Mouse (Mus musculus) CD4-positive, CD25-positive, alpha-beta regulatory T cell, adult 4 months (primary cell): ENCODE results near the gene Sphk2. TPM values are rescaled to one million over a fixed set of nuclear protein-coding genes. Genes with fewer than 3 reads are reported as not detected.
A peak's percentile ranks its signal among the peaks of the same experiment; 100 is the strongest.

Source experiments
- ATAC-seq: one replicate; pipeline ENCODE4 v1.8.0; 2017
- polyA plus RNA-seq, 2 experiments: library from polyadenylated mRNA; unstranded; fragments of 100-300 nt; shearing (Covaris generic); gene quantifications; one replicate each; pipeline ENCODE4 v1.2.1; 2017

Sphk2 gene
- polyA plus RNA-seq, 2 experiments from 2014 or later = 15.2 to 21.1 TPM

DNA sequence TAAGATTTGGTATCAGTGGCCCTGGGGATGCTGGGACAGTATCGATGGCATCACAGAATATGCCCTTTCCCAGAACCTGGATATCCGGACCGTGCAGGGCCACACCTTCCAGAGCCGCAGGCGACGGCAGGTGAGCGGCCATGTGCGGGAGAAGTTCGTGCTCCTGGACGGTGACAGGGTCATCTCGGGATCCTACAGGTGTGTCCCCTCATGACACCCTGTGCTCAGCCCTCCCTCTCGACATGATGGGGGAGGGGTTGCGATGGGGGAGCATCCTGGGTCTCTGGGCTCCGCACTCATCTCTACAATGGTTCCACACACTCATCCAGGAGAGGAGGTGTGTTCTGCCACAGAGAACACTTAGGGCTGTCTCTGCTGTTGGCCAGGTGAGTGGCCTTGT lies 6.0 kb upstream of the Sphk2 start:
- ATAC-seq = no peak

DNA sequence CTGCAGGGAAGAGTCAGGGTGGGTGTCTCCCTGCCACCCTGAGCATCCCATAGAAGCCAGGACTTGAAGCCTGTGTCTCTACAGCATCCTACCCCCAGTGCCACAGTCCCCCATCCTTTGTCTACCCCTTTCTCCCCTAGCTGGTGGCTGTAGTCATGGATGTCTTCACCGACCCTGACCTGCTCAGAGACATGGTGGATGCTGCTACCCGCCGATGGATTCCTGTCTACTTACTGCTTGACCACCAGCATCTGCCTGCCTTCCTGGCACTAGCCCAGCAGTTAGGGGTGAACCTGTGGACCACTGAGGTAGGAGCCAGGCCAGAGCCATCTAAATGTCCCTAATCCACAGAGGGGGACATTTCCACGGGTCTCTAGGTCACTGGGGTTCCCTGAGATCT lies 5.5 kb upstream of the Sphk2 start:
- no peak for ATAC-seq

DNA sequence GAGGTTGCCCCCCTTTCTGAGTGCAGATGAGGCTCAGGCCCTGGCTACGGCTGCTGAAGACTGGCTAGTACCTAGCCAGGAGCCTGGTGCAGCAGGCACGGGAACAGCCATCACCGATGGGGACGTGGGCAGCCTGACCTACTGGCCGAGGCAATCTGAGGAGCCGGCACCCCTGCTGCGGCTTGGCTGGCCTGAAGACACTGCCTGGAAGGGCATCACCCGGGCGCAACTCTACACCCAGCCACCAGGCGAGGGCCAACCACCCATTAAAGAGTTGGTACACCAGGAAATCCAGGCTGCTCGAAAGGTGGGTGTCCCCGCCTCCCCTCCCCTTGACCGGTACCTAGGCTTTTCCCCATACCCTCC lies 4.5 kb upstream of the Sphk2 start:
- no peak for ATAC-seq

DNA sequence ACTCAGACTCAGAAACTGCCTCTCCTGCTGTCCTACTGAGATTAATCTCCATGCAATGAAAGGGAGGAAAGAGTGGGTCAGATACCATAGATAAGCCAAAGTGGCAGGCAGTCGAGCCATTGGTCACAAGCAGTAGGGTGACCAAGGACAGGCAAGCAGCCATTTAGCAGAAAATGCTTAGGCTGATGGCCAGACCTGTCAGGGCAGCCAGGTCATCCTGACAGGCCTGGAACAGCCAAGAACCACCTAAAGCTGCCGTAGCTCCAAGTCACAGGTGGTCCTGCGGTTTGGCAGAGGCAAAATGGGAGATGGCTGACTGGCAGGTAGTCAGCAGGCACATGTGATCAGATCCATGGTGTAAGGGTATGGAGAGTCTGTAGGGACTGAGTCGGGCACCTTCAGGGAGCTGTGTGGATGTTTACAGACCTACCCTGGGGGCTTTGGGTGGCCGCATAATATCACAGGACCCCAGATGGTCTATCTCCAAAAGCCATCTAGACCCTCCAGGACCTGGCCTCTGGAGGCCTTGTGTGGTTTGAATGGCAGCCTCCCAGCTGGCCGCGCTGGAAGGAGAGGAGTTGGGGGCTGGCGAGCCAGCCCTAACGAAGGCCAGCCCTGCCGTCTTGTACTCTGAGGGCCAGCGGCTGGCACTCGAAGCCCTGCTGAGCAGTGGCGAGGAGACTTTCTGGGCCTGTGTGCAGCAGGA lies 4.0 kb upstream of the Sphk2 start:
- no peak for ATAC-seq

DNA sequence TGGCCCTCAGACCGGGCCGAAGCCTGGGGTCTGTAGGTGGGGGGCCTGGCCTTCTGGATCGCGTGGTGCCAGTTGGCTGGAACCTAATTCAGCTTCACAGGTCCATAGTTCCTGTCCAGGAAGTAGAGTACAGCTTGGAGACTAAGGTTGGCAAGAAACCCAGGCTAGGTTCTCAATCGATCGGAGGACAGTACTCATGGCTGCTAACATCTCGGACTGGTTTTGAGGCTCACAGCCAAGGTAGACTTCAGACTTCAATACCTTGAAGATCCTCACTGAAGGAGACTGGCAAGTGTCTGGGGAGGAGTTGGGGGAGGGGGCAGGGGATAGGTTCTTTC lies 3.4 kb upstream of the Sphk2 start:
- ATAC-seq = no peak

DNA sequence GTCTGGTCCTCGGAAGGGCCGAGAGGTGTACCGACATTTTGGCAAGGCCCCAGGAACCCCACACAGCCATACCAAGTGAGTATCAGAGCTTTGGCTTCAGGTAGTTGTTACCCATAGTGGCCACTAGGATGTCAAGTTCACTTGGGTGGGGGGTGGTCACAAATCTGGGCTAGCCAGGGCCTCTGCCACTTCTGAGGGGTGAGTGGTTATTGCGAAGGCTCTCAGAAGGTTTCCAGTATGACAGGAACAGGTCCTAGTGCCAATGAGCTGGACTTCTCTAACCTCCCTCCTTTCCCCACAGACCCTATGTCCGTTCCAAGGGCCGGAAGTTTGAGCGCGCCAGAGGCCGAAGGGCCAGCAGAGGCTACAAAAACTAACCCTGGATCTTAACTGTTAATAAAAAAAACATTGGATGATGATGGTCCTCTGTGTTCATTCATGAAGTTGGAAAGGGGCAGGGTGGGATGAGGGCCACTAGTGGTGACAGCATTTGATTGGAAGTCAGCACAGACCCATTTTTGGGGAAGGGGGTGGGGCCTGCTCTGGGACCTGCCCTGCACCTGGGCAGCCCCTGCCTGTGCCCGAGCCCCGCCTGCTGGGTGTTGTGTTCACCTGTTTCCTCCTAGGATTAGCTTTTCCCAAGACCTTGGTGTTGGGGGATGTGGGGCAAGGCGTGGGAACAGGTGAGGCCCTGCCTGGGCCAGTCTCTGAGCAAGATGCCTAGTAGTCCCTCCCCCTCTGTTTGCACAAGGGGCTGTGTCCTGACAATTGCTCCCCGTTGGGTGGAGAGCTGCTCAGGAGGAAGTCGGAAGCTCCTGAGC lies 2.8 kb upstream of the Sphk2 start, which contains the start of gene Fam83e:
Gene Fam83e (plus strand): TSS at position 800 of the 821 bp plus-strand sequence.
- no peak for ATAC-seq

DNA sequence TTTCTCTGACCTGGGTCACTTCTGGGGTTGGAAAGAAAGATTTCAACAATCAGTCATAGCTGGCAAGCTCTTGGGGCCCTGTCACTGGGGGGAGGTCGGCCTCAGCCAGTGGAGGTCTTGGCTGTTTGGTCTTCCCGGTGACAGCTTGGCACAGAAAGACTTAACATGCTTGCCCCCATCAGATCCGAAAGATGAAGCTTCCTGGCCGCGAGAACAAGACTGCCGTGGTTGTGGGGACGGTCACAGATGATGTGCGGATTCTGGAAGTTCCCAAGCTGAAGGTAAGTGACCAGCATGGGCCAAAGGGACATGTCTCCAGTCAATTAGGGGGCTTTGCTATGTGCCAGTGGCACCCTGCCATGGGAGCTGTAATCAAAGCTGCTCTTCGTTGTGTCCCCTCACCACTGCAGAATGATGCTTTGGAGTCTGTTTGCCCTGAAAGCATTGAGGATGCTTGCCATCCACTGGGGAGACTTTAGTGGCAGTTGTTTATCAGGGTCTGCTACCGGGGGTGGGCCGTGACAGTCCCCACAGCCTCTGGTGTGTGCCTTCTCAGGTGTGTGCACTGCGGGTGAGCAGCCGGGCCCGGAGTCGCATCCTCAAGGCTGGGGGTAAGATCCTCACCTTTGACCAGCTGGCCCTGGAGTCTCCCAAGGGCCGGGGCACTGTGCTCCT lies 2.1 kb upstream of the Sphk2 start:
- ATAC-seq = no peak

DNA sequence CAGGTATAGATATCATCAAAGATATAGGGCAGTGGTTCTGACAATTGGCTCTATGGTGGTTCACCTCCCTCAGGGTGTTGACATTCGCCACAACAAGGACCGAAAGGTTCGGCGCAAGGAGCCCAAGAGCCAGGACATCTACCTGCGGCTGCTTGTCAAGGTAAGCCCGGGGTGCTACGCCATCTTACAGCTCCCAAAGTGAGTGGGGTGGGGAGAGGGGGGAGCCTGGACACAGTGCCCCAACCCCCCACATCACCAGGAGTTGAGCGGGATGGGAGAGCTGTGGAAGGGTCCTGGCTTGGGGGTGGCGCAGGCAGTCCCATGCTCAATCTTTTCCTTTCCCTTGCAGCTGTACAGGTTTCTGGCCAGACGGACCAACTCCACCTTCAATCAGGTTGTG lies 1.4 kb upstream of the Sphk2 start:
- ATAC-seq = no peak

DNA sequence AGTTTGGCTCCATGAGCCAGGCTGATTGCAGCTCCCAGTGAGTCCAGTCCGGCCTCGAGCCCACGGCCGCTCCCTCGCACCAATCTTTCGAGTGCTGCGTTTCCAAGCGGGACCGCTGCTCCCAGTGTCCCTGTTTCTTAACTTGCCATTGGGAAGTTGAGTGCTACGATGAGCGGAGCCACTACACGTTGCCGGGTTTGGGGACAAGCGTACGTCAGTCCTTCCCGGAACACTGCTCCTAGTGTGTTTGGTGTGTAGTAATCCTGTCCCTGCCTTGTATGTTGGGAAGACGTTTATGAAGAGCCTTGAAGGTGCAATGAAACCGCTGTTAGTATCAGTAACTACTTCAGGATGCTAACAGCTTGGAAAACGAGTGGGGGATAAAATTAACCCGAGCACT lies 529 bp upstream of the Sphk2 start:
- ATAC-seq = no peak

DNA sequence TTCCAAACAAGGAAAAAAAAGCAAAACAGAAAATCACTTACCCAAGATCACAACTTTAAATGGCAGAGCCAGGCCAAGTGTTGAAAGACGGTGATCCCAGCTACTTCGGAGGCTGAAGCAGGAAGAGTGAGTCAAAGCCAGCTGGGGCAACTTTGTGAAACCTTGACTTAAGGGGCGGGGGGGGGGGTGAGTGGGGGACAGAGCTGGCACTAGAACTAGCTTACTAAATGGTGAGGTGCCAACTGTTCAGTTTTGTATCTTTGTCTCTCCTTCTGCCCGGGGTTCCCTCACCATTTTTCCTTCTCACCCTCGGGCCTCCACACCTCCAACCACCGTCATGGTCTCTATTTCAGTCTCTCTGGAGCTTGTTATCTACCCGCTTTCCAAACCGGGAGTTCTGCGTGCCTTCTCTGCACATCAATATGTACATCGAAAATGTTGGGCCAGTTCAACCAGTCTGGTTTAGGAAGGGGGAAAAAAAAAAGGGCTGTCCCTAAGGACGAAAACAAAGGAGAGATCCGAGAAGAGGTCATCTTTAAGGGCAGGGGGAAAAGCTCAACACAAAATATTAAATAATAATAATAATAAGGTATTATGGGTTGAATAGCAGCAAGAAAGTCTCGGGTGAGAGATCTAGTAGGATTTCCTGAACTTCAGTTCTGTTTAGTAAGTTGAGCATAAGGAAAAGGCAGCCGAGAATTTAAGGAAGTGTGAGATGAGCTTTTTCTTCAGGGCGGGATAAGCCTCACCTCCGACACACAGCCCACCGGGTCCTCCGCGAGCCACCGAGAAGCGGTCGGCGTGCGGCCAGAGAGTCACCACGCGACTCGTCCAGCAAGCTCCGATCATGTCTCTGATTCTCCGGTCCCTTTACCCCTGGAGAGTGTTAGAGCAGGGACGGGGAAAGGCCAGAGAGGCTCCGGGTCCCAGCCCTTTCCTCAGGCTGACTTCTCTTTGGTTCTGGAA lies 567 bp downstream of the Sphk2 start:
- ATAC-seq = no peak

DNA sequence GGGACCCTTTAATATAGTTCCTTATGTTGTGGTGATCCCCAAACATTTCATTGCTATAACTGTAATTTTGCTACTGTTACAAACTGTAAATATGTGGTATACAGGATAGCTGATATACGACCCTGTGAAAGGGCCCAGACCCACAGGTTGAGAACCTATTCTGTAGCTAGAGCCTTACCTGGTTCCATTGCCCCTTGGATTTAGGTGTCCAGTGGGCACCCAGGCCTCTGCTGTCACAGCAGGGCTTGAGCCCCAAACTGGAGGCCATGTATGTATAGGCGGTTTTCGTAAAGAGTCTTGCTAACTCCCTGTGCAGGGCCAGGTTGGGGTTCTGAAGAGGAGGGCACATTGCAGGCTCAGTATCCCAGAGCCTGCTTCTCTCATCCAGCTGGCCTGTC lies 1.3 kb downstream of the Sphk2 start:
- ATAC-seq = no peak

DNA sequence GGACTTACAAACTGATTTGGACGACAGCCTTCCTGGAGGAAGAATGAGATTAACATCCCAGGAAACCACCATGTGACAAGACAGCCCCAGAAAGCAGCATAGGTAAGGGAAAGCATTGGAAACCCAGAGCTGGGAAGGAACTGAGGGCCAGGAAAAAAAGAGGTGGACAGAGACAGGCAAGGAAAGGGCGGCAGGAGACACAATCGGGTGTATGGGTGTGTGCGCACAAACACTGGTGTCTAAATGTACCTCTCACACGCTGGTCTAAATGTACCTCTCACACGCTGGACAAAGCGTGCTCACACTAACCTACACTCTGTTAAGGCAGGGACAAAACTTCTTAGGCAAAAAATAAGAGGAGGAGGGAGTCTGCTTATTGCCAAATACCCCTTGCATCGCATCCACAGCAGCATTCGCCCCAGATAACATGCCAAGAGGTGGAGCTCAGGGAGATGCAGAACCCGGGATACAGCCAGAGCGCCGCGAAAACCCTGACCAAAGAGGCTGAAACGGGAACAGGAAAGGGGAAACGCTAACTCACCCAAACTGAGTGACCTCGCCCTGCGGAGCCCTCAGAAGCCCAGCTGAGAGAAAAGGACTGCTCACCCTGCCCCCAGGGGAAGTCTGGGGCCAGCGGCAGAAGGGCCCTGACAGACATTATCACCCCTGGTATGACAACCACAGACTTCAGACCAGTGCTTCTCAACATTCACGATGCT lies 1.9 kb downstream of the Sphk2 start:
- ATAC-seq = no peak

DNA sequence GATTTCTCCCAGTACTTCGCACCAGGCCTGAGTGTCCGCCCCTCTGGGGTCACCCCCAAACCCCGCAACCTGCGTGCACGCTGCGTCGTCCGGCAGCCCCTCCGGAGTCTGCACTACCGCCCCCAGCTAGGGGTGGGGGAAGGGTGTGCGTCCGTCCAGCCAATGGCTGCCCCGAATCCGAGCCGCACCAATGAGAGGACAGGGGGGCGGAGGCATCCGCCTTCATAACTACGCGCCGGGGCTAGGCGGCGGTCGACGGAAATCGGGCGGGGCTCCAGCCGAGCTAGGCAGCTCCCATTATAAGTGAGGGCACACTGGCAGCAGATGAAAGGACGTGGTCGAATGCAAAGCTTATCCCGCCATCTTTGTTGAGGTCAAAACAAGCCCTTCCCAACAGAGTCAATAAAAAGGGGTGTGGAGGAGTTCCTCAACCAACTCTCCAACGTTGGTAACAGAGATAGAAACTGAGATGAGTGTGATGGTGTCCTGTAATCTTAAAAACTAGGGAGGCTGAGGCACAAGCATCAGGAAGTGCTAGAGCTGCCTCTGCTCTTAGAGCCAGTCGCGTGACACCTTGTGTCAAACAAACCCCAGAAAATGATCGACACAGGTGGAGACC lies 2.6 kb downstream of the Sphk2 start, which contains the start of gene Rpl18:
Gene Rpl18 (plus strand): TSS at position 368 of the 619 bp plus-strand sequence.
- ATAC-seq = peak; percentile 90

DNA sequence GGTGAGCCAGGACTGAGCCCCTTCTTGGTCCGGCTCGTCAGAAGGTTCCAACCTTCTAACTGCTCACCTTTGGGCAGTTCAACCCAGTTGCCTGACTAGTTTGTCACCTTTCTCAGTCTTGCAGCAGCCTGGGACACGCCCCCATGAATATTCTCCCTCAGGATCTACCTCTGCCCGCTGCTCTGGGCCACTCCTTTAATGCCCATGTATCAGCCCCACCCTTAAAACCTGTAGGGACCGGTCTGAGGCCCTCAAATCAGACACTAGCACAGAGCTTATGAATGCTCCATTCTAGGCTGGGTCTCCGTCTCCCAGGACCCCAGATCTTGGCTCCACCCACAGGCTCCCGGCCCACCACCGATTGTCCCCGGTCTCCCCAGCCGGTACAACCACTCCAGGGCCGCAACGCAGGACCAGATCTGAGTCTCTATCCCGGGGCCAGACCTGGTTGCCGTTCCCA lies 3.1 kb downstream of the Sphk2 start:
- no peak for ATAC-seq

DNA sequence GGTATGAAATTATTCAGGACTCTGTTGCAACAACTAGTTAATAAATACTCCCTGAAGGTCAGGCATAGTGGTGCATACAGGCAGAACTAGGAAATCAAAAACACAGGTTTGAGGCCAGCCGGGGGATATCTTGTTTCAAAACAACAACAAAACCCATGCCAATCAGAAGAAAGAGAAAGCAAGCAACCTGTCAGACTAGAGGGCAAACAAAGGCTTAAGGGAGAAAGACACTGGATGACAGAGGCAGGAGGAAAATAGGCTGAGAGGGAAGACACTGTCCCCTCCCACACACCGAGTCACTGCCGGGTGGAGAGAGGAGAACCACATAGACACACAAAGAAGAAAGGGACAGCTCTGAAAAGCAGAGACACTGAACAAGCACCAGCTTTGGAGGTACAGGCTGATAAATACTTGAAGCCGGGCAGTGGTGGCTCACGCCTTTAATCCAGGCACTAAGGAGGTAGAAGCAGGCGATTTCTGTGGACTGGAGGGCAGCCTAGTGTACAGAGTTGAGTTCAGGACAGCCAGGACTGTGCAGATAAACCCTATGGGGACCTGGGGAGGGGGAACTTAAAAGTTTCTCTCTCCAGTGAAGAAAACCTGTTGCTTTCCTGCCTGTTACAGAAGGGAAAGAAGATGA lies 3.8 kb downstream of the Sphk2 start:
- ATAC-seq = no peak

DNA sequence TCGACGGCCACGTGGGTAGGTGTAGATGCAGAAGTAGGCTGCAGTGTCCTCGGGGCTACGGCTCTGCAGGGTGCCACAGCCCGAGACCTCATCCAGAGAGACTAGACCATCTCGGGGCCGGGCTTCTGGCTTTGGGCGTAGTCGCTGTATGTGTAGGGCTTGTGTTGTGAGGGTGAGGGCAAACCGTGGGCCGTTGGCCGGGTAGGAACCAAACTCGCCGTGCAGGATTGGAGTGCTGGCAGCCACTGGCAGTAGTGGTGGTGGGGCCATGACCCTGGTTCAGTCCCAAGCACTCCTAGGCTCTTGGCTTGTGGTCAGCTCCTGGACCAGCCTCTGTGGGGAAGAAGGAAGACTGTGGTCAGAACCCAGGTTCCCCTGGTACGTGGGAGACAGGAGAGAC lies 4.4 kb downstream of the Sphk2 start:
- no peak for ATAC-seq

DNA sequence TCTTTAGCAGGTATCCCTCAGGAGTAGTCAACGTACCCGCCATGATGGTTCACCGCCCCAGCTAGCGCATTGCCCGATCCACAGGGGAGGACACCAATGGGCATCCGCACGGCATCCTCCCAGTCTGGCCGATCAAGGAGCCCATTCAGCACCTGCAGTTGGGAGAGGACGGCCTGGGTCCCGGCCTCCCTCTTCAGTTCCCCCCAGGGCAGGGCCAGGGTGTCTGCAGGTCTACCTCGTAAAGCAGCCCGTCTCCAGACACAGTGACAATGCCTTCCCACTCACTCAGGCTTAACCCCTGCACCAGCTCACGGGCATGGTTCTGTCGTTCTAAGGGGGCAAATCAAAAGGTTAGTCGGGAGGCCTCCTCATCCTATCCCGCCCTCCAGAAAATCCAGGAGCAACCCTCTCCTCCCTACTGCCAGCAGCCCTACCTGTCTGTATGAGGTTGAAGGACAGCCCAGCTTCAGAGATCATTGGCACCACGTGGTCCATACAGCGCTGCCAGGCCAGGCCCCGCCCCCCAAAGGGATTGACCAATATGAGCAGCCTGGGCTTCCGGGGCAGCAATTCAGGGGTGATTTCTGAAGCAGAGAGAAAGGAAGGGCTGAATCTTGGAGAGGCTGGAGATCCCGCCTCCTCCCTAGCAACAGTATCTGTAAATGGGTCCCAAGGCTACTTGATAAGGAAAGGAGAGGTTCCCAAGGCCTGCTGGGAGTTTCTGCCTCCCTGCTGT lies 5.6 kb downstream of the Sphk2 start:
- ATAC-seq = no peak

DNA sequence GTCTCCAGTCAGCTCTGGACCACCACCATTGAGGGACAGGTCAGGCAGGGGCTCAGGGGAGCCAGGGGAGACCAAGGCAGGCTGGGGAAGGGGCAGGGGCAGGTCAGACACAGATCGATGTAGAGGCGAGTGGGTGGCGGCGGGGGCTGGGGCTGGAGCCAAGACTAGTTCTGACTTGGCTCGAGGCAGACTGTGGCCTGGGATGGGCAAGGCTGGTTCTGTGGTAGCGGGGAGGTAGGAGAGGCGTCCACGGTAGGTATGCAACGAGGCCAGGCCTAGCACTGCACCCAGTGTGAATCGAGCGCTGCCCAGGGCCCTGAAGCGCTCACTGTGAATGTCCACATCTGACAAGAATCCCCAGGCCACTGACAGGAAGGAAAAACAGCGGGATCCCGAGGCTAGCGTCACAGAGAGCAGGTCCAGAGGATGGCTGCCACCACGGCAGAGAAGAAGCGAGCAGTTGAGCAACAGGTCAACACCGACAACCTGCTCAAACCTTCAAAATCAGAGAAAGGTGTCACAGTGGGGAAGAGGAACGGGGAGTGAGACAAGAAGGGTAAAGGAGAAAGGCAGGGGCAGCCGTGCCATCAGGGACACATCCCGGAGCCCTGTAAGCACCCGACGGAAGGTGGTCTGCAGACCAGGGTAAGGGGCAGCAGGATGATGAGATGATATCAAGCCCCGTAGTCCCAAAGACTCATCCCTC lies 6.3 kb downstream of the Sphk2 start:
- no peak for ATAC-seq

DNA sequence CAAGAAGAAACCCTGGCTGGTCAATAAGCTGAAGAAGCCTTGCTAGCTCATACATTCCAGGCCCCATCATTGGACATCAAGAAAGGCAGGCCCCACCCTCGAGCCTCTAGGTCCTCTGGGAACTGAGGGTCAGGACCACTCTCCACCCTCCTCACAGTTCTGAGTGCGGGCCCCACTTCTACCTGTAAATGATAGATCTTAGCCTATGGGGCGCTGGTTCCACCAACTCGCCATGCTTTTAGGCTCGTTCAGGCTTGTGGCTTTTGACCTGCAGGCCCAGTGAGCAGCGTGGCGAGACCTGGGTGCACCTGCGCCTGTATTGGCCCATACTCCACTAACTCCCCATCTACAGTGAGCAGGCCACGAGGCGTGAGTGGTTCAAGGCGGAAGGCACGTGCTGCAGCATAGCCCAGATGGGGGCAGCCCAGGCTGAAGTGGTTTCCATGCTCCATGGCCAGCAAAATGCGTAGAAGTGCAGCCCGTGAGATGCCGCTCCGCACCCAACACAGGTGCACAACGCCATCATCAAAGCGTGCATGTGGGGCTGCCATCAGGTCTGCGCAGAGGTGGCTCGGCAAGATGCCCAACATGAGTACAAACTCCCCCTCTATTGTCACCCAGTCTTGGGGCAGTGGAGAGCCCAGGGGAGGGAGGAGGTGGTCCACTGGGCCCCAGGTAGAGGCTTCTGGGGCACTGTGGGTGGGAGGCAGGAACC lies 7.2 kb downstream of the Sphk2 start:
- ATAC-seq = no peak
